ENCODE assay signal across 9 mouse cellular contexts in the genomic region with DNA sequence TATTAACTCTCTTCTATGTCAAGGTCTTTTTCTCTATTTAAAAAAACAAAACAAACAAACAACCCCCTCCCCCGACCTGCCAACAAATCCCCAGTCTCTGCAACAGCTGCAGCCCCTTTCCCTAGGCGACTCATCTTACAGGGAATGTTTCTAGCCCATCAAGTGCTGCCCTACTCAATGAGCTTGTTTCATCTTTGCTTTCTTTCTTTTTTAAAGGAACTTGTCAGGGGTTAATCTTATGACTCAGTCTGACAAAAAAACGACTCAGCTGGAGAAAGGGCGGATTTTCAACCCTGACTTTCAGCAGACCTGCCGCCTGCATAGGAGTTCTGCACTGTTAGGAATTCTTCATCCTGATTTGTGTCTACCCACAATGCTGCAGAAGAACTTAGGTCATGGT.
DNase-seq lines count a peak whose midpoint lies in the region; ATAC-seq and TF ChIP-seq lines count a peak whose summit lies in the region.
"Had no signal": no experiment of that assay in that cellular context is flagged by ENCODE, and none has a peak within 500 bp of the region (broad histone marks: within the 10 kb centered on the region; RNA-seq: fewer than 3 reads in every experiment).

No protein-coding gene starts in this region.

- no peak for DNase-seq in lung, embryonic 14.5 days
- no peak for DNase-seq in lung, adult 18-20 months
- DNase-seq in embryo, embryonic 10 days (ENCODE audit: low spot score), result peak; percentile 50
- DNase-seq in thymus, postnatal 25 days, result no peak
- DNase-seq in adipocyte (ENCODE audit: low spot score), result no peak
- DNase-seq: liver; spleen, adult 18-20 months had no signal

- no peaks in the 10 kb centered on the region for H3K27me3 ChIP-seq in lung, embryonic 14.5 days (ENCODE audit: insufficient read depth, low read length)
- no peaks in the 10 kb centered on the region for H3K27me3 ChIP-seq in myocyte (ENCODE audit: control insufficient read depth, insufficient read depth, insufficient read length)

- TF ChIP-seq POLR2A in embryonic fibroblast, embryonic 13.5 days (IDR thresholded peaks at IDR 0.05; ENCODE audit: low read depth, low read length), result no peak
- TF ChIP-seq POLR2A in myocyte (IDR thresholded peaks at IDR 0.05; ENCODE audit: insufficient read length, low read depth), result no peak

- H3K27ac ChIP-seq in lung, embryonic 14.5 days (ENCODE audit: low read depth), result peak overlapping the region; percentile 61; the same call in 1 of the 2 replicates
- H3K27ac ChIP-seq in embryonic fibroblast, embryonic 13.5 days (ENCODE audit: insufficient read depth, low read length), result peak overlapping the region; percentile 39

- no peaks in the 10 kb centered on the region for H3K36me3 ChIP-seq in lung, embryonic 14.5 days (ENCODE audit: insufficient read depth)
- no peaks in the 10 kb centered on the region for H3K36me3 ChIP-seq in myocyte (ENCODE audit: control insufficient read depth, insufficient read depth)

- H3K9ac ChIP-seq in lung, embryonic 14.5 days, result no peak overlapping the region

- ATAC-seq in lung, embryonic 14.5 days (ENCODE audit: insufficient read depth), result no peak

- no peak overlapping the region for H3ac ChIP-seq in myocyte (ENCODE audit: control insufficient read depth, insufficient read length)

- TF ChIP-seq CTCF in lung, embryonic 14.5 days (IDR thresholded peaks at IDR 0.05; ENCODE audit: low read depth), result no peak
- TF ChIP-seq CTCF in embryonic fibroblast, embryonic 13.5 days (IDR thresholded peaks at IDR 0.05; ENCODE audit: borderline replicate concordance, insufficient read depth, low read length), result no peak

- H3K4me2 ChIP-seq in lung, embryonic 14.5 days, result no peak overlapping the region
- H3K4me2 ChIP-seq in myocyte (ENCODE audit: low read depth), result peak overlapping the region; percentile 64

- no peaks in the 10 kb centered on the region for H3K9me3 ChIP-seq in lung, embryonic 14.5 days (ENCODE audit: low read depth, low read length)

- no peak overlapping the region for H3K4me3 ChIP-seq in lung, embryonic 14.5 days (ENCODE audit: low read depth, low read length)
- H3K4me3 ChIP-seq in embryonic fibroblast, embryonic 13.5 days (ENCODE audit: insufficient read depth, low read length), result no peak overlapping the region
- no peak overlapping the region for H3K4me3 ChIP-seq in myocyte

- WGBS in lung, embryonic 14.5 days, result 28% methylated on average over 5 of the region's 5 CpGs

- H3K79me2 ChIP-seq in myocyte (ENCODE audit: control insufficient read depth, insufficient read depth), result peaks cover 26% of the 10 kb centered on the region

- no peaks in the 10 kb centered on the region; the same call in 1 of the 2 replicates for H3K4me1 ChIP-seq in lung, embryonic 14.5 days (ENCODE audit: insufficient read depth)
- H3K4me1 ChIP-seq in embryonic fibroblast, embryonic 13.5 days (ENCODE audit: control insufficient read depth, insufficient read depth, low read length), result peaks cover 5% of the 10 kb centered on the region

TF ChIP-seq in myocyte, 11 proteins besides CTCF, POLR2A, EP300 and RAD21:
- TF ChIP-seq MYOG (IDR thresholded peaks at IDR 0.05; ENCODE audit: control insufficient read depth in 1 of 3, insufficient read depth in 1 of 3, insufficient read length in 2 of 3, low read depth in 2 of 3), result peak in 1 of 3 experiments; percentile 48
- TF ChIP-seq USF1 (IDR thresholded peaks at IDR 0.05; ENCODE audit: low read depth), result no peak
- no peak for TF ChIP-seq E2F4 (IDR thresholded peaks at IDR 0.05; ENCODE audit: insufficient read depth)
- TF ChIP-seq MYOD1 (IDR thresholded peaks at IDR 0.05; ENCODE audit: control insufficient read depth in 1 of 3, insufficient read length in 2 of 3, low read depth in 2 of 3), result peak in 2 of 3 experiments; percentile 77 to 82
TF ChIP-seq in myocyte: peak in this region for 2.
